Mouse (Mus musculus): ENCODE data around the gene Aifm2. TPM values are rescaled to one million over a fixed set of nuclear protein-coding genes. Genes with fewer than 3 reads are reported as not detected.

Aifm2 gene
- total RNA-seq, 1 experiment, result 13.4 TPM

DNA sequence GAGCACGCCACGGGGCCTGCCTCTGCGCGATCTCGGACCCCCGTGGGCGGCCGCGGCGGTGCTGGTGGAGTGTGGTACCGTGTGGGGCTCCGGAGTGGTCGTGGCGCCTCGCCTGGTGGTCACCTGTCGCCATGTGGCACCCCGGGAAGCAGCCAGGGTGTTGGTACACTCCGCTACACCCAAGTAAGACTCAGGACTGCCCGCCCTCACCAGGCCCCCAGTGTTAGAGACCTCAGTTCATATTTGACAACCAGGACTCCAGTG, 18.6 kb upstream of the Aifm2 start:
- TF ChIP-seq HCFC1 (IDR thresholded peaks at IDR 0.05; ENCODE audit: borderline replicate concordance, insufficient read depth, low read length) (no peak), ZNF384 (IDR thresholded peaks at IDR 0.05; ENCODE audit: low read depth, low read length) (no peak), CHD2 (IDR thresholded peaks at IDR 0.05; ENCODE audit: low read depth, low read length) (no peak), MAFK (IDR thresholded peaks at IDR 0.05; ENCODE audit: insufficient read depth, low read depth, low read length) (no peak), ZC3H11A (IDR thresholded peaks at IDR 0.05; ENCODE audit: borderline replicate concordance, low read depth, low read length) (no peak)
- DNase-seq (ENCODE audit: low read depth, low spot score), result no peak
- H3K9me3 ChIP-seq (ENCODE audit: control insufficient read depth, insufficient read depth, low read depth, low read length), result no peaks in the 10 kb centered on the region
- H3K27ac ChIP-seq (ENCODE audit: insufficient read depth, low read depth, low read length, poor library complexity, severe bottlenecking), result no peak overlapping the region
- in situ Hi-C loops (cut with MboI; ENCODE audit: low sequenced_read_pairs in 2 of 2, unreplicated experiment in 2 of 2), result no loop called here
- peaks cover 10% of the 10 kb centered on the region for H3K36me3 ChIP-seq (ENCODE audit: control insufficient read depth, insufficient read depth, low read length, poor library complexity, severe bottlenecking)
- peaks cover 0 to 1% of the 10 kb centered on the region in 2 experiments; a peak in 1 of 4 replicates for H3K4me1 ChIP-seq (ENCODE audit: control insufficient read depth in 2 of 2, insufficient read depth in 2 of 2, low read length in 2 of 2, poor library complexity in 1 of 2)
- peak overlapping the region; percentile 89 to 96 for H3K4me3 ChIP-seq (ENCODE audit: insufficient read depth in 1 of 2, low read depth in 1 of 2, low read length in 2 of 2, poor library complexity in 1 of 2, severe bottlenecking in 1 of 2)
- peak overlapping the region; percentile 88 for H3K9ac ChIP-seq (ENCODE audit: insufficient read depth, low read depth, low read length, poor library complexity, severe bottlenecking)

DNA sequence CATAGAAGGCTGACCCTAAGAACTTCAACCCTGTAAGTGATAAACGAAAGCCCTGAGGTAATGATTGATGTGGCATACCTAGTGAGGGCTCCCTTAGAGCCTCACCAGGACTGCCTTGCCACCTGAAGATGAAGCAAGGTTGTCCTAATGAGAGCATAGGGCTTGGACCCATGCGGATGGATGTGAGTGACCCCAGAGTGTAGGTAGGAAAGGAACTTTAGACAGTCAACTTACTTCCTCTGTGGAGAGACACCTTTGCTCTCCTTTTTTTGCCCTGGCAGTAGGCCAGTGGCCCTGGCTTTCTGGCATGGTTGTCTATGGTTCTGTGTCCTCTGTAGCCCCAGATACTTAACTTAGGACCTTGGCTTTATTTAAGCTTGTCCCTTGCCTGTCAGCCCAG, 18.0 kb upstream of the Aifm2 start:
- in situ Hi-C loops (cut with MboI; ENCODE audit: low sequenced_read_pairs in 2 of 2, unreplicated experiment in 2 of 2), result no loop called here
- Histone ChIP-seq H3K4me1 (ENCODE audit: control insufficient read depth in 2 of 2, insufficient read depth in 2 of 2, low read length in 2 of 2, poor library complexity in 1 of 2) (peaks cover 0 to 1% of the 10 kb centered on the region in 2 experiments; a peak in 1 of 4 replicates), H3K9ac (ENCODE audit: insufficient read depth, low read depth, low read length, poor library complexity, severe bottlenecking) (peak overlapping the region; percentile 88; the same call in 1 of the 2 replicates), H3K36me3 (ENCODE audit: control insufficient read depth, insufficient read depth, low read length, poor library complexity, severe bottlenecking) (peaks cover 11% of the 10 kb centered on the region; the same call in 1 of the 2 replicates), H3K4me3 (ENCODE audit: insufficient read depth in 1 of 2, low read depth in 1 of 2, low read length in 2 of 2, poor library complexity in 1 of 2, severe bottlenecking in 1 of 2) (peak overlapping the region; percentile 89 to 96; a peak in 3 of 4 replicates), H3K27ac (ENCODE audit: insufficient read depth, low read depth, low read length, poor library complexity, severe bottlenecking) (no peak overlapping the region), H3K9me3 (ENCODE audit: control insufficient read depth, insufficient read depth, low read depth, low read length) (no peaks in the 10 kb centered on the region)
- TF ChIP-seq MAFK (IDR thresholded peaks at IDR 0.05; ENCODE audit: insufficient read depth, low read depth, low read length) (no peak), ZC3H11A (IDR thresholded peaks at IDR 0.05; ENCODE audit: borderline replicate concordance, low read depth, low read length) (no peak), CHD2 (IDR thresholded peaks at IDR 0.05; ENCODE audit: low read depth, low read length) (no peak), HCFC1 (IDR thresholded peaks at IDR 0.05; ENCODE audit: borderline replicate concordance, insufficient read depth, low read length) (no peak), ZNF384 (IDR thresholded peaks at IDR 0.05; ENCODE audit: low read depth, low read length) (no peak)
- no peak for DNase-seq (ENCODE audit: low read depth, low spot score)

DNA sequence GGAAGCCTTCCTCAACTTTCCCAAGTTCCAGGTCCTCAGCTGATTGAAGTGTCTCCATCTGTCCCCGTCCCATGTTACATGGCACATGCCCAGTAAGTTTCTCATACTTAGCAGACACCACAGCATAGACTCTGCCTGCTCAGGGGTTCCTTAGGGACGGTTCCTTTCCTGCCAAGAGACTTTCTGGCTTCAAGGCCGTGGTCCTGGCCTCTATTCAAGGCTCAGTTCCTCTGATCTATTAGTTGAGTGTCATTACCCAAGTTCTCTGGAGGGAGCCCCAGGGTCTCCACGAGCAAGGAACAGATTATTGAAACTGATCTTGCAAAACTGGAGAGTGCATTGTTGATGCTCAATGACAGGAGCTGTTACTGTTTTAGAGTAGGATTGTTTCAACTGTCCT, 10.4 kb upstream of the Aifm2 start:
- H3K4me1 ChIP-seq (ENCODE audit: control insufficient read depth in 2 of 2, insufficient read depth in 2 of 2, low read length in 2 of 2, poor library complexity in 1 of 2), result no peaks in the 10 kb centered on the region
- H3K9me3 ChIP-seq (ENCODE audit: control insufficient read depth, insufficient read depth, low read depth, low read length), result no peaks in the 10 kb centered on the region
- in situ Hi-C loops (cut with MboI; ENCODE audit: low sequenced_read_pairs in 2 of 2, unreplicated experiment in 2 of 2), result no loop called here
- no peak for TF ChIP-seq ZC3H11A (IDR thresholded peaks at IDR 0.05; ENCODE audit: borderline replicate concordance, low read depth, low read length)
- TF ChIP-seq ZNF384 (IDR thresholded peaks at IDR 0.05; ENCODE audit: low read depth, low read length), result no peak
- TF ChIP-seq CHD2 (IDR thresholded peaks at IDR 0.05; ENCODE audit: low read depth, low read length), result no peak
- TF ChIP-seq HCFC1 (IDR thresholded peaks at IDR 0.05; ENCODE audit: borderline replicate concordance, insufficient read depth, low read length), result no peak
- no peak for TF ChIP-seq MAFK (IDR thresholded peaks at IDR 0.05; ENCODE audit: insufficient read depth, low read depth, low read length)
- H3K9ac ChIP-seq (ENCODE audit: insufficient read depth, low read depth, low read length, poor library complexity, severe bottlenecking), result no peak overlapping the region
- H3K4me3 ChIP-seq (ENCODE audit: insufficient read depth in 1 of 2, low read depth in 1 of 2, low read length in 2 of 2, poor library complexity in 1 of 2, severe bottlenecking in 1 of 2), result no peak overlapping the region
- peaks cover 3% of the 10 kb centered on the region; the same call in 1 of the 2 replicates for H3K36me3 ChIP-seq (ENCODE audit: control insufficient read depth, insufficient read depth, low read length, poor library complexity, severe bottlenecking)
- no peak overlapping the region for H3K27ac ChIP-seq (ENCODE audit: insufficient read depth, low read depth, low read length, poor library complexity, severe bottlenecking)
- DNase-seq (ENCODE audit: low read depth, low spot score), result no peak

DNA sequence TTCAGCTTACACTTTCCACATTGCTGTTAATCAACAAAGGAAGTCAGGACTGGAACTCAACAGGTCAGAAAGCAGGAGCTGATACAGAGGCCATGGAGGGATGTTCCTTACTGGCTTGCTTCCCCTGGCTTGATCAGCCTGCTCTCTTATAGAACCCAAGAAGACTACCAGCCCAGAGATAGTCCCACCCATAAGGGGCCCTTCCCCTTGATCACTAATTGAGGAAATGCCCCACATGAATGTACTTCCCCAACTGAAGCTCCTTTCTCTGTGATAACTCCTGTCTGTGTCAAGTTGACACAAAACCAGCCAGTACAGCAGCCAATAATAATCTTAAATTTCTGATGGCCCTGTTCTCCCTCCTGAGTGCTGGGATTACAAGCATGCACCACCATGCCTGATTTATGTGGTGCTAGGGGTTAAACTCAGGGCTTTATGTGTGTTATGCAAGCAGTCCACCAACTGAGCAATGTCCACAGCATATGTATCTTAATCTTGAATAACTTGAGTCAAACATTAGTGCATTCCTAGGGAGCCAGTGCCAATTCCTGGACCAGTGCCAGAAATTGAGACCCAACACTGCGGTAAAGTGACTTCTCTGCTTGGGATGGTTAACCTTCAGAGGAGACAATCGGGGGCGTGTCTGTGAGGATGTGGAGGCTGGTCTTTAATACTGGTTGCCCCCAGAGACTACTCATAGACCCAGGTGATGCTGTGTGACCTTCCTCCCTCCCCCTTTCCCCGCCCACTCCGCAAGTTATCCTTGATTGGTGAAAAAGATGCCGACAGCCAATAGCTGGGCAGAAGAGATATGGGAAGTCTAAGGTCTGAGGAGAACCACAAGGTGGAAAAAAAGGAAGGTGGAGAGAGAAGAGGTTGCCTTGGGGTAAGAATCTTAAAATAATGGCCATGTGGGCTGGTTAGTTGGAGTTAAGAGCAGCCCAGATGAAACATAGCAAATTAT, 8.4 kb upstream of the Aifm2 start:
- H3K4me3 ChIP-seq (ENCODE audit: insufficient read depth in 1 of 2, low read depth in 1 of 2, low read length in 2 of 2, poor library complexity in 1 of 2, severe bottlenecking in 1 of 2), result no peak overlapping the region
- H3K9me3 ChIP-seq (ENCODE audit: control insufficient read depth, insufficient read depth, low read depth, low read length), result no peaks in the 10 kb centered on the region
- H3K4me1 ChIP-seq (ENCODE audit: control insufficient read depth in 2 of 2, insufficient read depth in 2 of 2, low read length in 2 of 2, poor library complexity in 1 of 2), result no peaks in the 10 kb centered on the region
- TF ChIP-seq CHD2 (IDR thresholded peaks at IDR 0.05; ENCODE audit: low read depth, low read length), result no peak
- TF ChIP-seq ZNF384 (IDR thresholded peaks at IDR 0.05; ENCODE audit: low read depth, low read length), result no peak
- TF ChIP-seq HCFC1 (IDR thresholded peaks at IDR 0.05; ENCODE audit: borderline replicate concordance, insufficient read depth, low read length), result no peak
- TF ChIP-seq ZC3H11A (IDR thresholded peaks at IDR 0.05; ENCODE audit: borderline replicate concordance, low read depth, low read length), result no peak
- no peak for TF ChIP-seq MAFK (IDR thresholded peaks at IDR 0.05; ENCODE audit: insufficient read depth, low read depth, low read length)
- H3K27ac ChIP-seq (ENCODE audit: insufficient read depth, low read depth, low read length, poor library complexity, severe bottlenecking), result no peak overlapping the region
- no peak overlapping the region for H3K9ac ChIP-seq (ENCODE audit: insufficient read depth, low read depth, low read length, poor library complexity, severe bottlenecking)
- in situ Hi-C loops (cut with MboI; ENCODE audit: low sequenced_read_pairs in 2 of 2, unreplicated experiment in 2 of 2), result no loop called here
- DNase-seq (ENCODE audit: low read depth, low spot score), result no peak
- H3K36me3 ChIP-seq (ENCODE audit: control insufficient read depth, insufficient read depth, low read length, poor library complexity, severe bottlenecking), result peaks cover 3% of the 10 kb centered on the region; the same call in 1 of the 2 replicates

Data from ES-E14 (cell line).